Mouse (Mus musculus) adrenal gland, adult 10 weeks (tissue): ENCODE results near the gene Sptlc2. TPM values are rescaled to one million over a fixed set of nuclear protein-coding genes. Genes with fewer than 3 reads are reported as not detected.

Experiments
- polyA plus RNA-seq: library from polyadenylated mRNA; stranded (reverse); fragments of 350-450 nt; fragmentation: Illumina TruSeq; extraction: RNeasy Lipid Tissue Mini Kit (QIAGEN cat#74804); gene quantifications from one replicate; pipeline ENCODE4 v1.2.3, GENCODE M21; 2014; ENCODE audit warnings: low read depth, low replicate concordance

The Sptlc2 gene
- polyA plus RNA-seq: 359 TPM

DNA sequence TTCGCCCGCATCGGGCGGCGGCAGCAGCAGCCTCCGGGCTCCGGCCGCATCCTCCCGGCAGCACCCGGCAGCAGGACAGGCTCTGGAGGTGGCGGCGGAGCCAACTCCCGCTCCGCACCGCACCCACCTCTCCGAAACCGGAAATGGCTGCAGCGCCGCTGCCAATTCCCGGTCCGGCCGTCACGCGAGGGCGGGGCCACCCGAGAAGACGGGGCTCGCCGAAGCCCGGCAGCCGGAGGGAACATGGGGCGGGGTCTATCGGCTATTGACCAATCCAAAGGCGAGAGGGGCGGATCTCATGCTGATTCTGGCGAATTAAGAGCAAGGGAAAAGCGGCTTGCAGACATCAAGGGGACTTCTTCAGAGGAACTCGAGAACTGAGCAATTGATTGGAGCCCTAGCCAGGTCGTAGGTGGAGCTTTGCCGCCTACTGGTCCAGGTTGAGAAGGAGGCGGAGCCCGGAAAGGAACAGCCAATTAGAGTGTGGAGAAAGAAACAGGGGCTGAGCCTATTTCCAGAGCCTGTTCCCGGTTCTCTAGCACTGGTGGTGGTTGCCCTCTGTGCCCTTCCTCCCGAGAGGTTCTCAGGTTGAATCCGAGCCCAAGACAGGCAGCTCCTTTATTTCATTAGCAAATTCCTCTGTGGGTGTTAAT is at the start of gene Sptlc2:
Sptlc2 (minus strand) TSS at position 234 of the 653 bp plus-strand sequence.

DNA sequence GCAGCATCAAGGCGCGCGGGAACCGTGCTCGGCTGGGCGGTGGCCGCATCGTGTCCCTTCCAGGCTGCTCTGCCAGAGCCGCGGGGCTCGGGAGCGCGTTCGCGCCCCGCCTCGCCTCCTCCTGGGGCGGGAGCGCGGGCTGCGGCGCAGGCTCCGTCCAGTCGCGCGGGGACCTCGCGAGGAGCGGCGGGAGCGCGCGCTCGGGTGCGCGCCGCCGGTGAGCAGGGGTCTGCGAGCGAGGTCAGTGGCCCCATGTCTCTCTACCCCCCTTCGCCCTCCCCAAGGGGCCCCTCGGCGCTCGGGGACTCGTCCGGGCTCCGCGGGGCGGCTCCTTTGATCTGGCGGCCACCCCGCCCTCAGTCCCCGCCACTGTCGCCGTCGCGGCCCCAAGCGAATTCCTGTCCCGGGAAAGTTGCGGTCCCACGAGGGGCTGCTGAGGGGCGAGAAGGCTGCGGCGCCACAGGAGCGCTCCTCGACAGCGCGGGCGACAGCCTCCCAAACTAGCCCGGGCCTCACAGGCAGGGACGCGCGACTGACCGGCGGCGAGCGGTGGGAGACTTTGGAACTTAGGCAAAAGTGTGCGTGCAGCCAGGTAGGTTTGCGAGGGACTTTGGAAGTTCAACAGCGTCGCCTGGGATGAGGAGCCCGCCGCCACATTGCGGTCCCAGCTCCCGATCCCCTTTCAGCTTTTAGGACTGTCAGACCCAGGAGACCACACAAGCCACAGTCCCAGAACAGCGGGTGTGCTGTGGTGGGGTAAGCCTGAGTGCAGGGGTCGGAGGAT is 88.3 kb downstream of the Sptlc2 start, which contains the start of gene Ism2:
Ism2 (minus strand) TSS at position 49 of the 784 bp plus-strand sequence.

DNA sequence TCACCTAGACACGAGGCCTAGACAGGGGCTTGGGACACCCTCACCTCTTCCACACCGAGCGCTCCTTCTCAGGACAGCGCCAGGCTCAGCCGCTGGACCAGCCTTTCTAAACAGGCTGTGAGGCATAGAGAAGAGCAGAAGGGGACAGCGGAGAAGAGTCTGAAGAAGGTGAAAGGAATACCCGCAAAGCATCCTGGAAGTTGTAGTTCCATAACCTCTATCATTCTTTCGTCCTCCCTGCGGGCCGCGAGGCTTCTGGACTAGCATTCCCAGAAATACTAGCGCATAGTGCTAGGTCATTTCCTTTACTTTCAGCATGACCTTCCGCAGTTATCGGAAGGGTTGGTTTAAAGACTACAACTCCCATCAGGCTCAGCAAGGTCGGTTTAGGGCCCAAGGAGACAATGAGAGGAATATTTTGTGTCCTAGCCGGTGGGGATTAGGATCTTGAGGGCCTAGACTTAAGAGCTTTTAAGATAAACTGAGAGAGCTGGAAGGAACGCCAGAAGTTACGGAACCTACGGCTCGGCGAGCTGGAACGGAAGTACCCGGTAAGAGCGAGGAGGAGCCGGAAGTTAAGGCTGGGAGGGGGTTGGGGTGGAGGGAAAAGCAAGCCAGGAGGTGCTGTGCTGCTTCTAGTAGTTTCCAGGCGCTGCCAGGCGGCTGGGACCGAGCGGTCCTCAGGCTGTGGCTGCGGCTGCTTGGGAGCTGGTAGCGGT is 121.9 kb downstream of the Sptlc2 start, which contains the start of the genes Vipas39 and Ahsa1:
Vipas39 (minus strand) TSS at position 149 of the 719 bp plus-strand sequence.
Ahsa1 (plus strand) TSS at position 372 of the 719 bp plus-strand sequence.

Other genes starting within 250 kb of the Sptlc2 start
- 116 TPM for gene Gstz1, start 241.2 kb downstream of the Sptlc2 start, polyA plus RNA-seq
- 10.5 TPM for gene Pomt2, start 240.4 kb downstream of the Sptlc2 start, polyA plus RNA-seq
- 2.5 TPM for gene Samd15, start 188.6 kb downstream of the Sptlc2 start, polyA plus RNA-seq
- 54.9 TPM for gene Tmed8, start 187.9 kb downstream of the Sptlc2 start, polyA plus RNA-seq
- 0.52 TPM for gene Noxred1, start 149.6 kb downstream of the Sptlc2 start, polyA plus RNA-seq
- 22.5 TPM for gene Vipas39, start 122.1 kb downstream of the Sptlc2 start, polyA plus RNA-seq
- gene Ahsa1, start 121.9 kb downstream of the Sptlc2 start, polyA plus RNA-seq: 198 TPM
- gene Ism2, start 88.7 kb downstream of the Sptlc2 start, polyA plus RNA-seq: not detected
- gene Slirp, start 55.5 kb upstream of the Sptlc2 start, polyA plus RNA-seq: 171 TPM
- 20.1 TPM for gene Alkbh1, start 55.7 kb upstream of the Sptlc2 start, polyA plus RNA-seq
- 102 TPM for gene Snw1, start 83.9 kb upstream of the Sptlc2 start, polyA plus RNA-seq
- not detected for gene Gm5788, start 106.4 kb upstream of the Sptlc2 start, polyA plus RNA-seq
- not detected for gene Gm8300, start 126.0 kb upstream of the Sptlc2 start, polyA plus RNA-seq
- not detected for gene Oog1, start 214.3 kb upstream of the Sptlc2 start, polyA plus RNA-seq
- gene Gm4027, start 230.5 kb upstream of the Sptlc2 start, polyA plus RNA-seq: not detected